Mouse (Mus musculus) cerebellum, adult 2 months (tissue): ENCODE measurements around the gene Astn2.

ENCODE experiments used
- CTCF ChIP-seq: fragments of 200-500 bp; IDR thresholded peaks from 2 replicates; pipeline ENCODE4 v1.5.1; 2011; ENCODE audit warnings: low read depth, mild to moderate bottlenecking, control low read depth, low read length, moderate library complexity, borderline replicate concordance; ENCODE audit not compliant: insufficient read depth
- POLR2A ChIP-seq: fragments of 200-500 bp; IDR thresholded peaks from 2 replicates; pipeline ENCODE4 v1.6.1; 2011; ENCODE audit warnings: low read length, control low read depth, borderline replicate concordance; ENCODE audit not compliant: insufficient read depth

- TF ChIP-seq CTCF = no peak
- TF ChIP-seq POLR2A = no peak
Measured at GRCm38 (mm10) chr4:65674267-65674978, 730.0 kb downstream of the Astn2 start.
